Mouse (Mus musculus) CH12F3 (cell line): ENCODE results near the gene Iqcj.

Source experiments
- in situ Hi-C: fragments of 300-500 bp; cut with MboI; formaldehyde crosslinking; loops from 2 replicates; pipeline ENCODE4 v1.14.3; 2020; ENCODE audit warnings: low sequenced_read_pairs

The Iqcj gene

GRCm38 (mm10) chr3:67892026-67892705 is at the start of gene Iqcj, which contains the start of gene Iqschfp:
TSS of gene Iqcj (plus strand) at chr3:67892220.
TSS of gene Iqschfp (plus strand) at chr3:67892232.
- in situ Hi-C loops = no loop called here

GRCm38 (mm10) chr3:67852397-67852796 is 39.6 kb upstream of the Iqcj start:
- in situ Hi-C loops = no loop called here

- in situ Hi-C loops = no loop called here
These were observed 30.5 kb upstream of the Iqcj start for GRCm38 (mm10) chr3:67861524-67861923.

DNA sequence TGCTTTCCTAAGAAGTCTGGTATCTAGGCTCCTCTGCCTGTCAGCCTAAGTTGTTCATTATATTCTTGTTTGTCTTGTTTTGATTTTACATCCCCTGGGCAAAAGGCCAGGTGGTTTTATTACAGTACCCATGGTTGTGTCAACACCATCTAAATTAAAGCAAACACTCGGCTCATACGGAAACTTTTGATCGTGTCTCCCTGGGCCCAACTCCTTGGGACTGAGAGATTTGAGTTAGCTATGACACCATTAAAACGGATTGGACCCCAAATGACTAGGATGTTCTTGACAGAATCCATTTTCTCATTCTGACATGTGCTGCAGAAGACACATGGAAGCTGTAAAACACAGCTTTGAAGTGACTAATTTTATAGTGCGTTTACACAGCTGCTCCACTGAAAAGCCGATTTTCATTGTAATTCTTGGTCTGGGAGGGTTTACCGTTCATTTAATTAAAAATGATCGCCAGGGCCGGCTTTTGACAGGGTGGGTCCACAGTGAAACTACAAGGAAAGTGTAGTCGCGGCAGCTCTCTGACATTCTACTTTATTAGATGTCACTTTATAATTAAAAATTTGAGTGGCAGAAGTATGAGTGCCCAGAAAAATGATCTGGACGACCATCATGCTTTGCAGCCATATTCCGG is 24.5 kb upstream of the Iqcj start:
- in situ Hi-C loops = no loop called here

DNA sequence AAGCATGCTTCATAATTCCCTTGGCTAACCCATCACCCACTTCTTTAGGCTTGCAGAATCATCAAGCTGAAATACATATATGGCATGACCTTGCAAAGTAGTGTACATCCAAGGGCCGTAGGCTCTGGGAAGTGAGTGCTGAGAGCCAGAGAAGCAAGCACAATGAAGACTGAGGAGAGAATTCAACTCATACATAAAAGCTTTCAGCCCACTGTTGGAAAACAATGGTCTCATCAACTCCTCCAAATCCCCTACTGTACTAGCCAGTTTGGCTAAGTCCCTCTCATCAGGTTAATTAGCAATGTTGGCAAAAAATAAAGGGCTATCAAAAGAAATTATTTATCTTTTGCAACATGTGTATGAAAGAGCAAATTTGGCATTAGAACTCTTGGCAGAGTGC is 22.6 kb upstream of the Iqcj start:
- in situ Hi-C loops = no loop called here

GRCm38 (mm10) chr3:67877253-67877652 is 14.8 kb upstream of the Iqcj start:
- in situ Hi-C loops = no loop called here

DNA sequence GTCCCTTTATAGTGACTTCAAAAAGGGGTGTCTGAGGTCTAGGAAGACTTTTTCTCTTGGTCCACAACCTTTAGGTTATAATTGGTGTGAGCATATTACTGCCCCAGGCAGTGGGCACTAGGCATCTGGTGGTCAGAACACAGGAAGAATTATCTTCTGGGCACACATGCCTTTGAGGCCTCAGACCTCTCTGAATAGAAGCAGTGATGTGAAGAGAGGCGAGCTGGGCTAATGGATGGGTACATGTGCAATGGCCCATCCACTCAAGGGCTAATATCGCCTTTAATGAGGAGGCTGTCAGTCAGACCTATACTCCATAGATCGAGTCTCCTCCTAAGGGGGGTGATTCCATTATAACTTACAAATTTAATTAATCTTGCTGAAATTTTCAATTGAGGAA is 7.7 kb upstream of the Iqcj start:
- in situ Hi-C loops = no loop called here

- in situ Hi-C loops = no loop called here
These were observed 5.8 kb upstream of the Iqcj start for GRCm38 (mm10) chr3:67886176-67886575.

DNA sequence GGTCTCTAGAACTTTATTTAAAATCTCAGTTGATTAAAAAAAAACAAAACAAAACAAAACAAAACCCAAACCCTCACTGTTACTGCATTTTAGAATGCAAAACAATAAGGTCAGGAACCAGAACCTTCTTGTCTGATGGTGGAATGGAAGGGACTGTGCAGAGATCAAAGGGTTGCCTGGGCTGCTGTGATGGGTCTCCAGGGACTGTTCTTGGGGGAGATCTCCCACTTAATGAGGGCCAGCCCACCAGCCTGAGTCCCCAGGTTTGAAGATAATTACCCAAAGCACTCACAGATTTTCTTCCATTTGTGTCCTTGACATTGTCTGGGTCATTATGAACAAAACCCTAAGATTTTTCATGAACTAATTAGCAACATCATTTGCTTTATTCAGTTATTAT is 4.8 kb upstream of the Iqcj start:
- in situ Hi-C loops = no loop called here

DNA sequence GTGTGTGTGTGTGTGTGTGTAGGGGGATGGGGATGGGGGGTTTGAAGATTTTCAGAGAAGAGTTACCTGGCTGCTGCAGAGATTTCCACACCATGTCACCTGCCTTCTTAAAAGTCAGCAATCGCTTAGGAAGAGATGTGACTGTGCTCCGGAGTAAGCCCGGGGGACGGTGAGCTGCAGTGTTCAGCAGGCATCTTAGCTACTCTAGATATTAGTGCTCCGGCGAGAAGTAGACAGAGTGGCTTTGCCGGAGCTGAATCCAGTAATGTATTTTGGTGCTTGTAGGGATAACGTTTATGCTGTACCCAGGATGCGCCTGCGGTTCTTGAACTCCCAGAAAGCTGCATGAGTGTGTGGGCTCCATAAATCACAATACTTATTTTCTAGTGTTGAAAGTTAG is 748 bp downstream of the Iqcj start:
- in situ Hi-C loops = no loop called here

GRCm38 (mm10) chr3:67902517-67902916 is 10.5 kb downstream of the Iqcj start:
- in situ Hi-C loops = no loop called here

DNA sequence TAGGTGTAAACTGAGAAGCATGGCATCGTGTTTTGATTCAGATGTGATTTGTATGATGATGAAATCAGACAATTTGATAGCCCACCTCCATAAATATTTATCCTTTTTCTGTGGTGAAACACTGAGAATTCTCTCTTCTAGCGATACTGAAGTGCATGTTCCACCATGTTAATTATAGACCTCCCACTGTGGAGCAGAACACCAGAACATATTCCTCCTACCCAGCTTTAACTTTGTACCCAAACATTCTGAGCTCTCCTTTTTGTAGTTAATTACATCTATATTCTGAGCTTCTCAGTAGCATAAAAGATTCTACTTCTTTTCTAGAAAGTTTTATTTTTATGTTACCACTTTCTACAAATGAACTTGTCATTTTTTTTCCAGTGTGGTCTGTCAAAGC is 16.6 kb downstream of the Iqcj start:
- in situ Hi-C loops = no loop called here

- in situ Hi-C loops = no loop called here
These were observed 26.1 kb downstream of the Iqcj start for GRCm38 (mm10) chr3:67918098-67918497.

- in situ Hi-C loops = no loop called here
These were observed 26.7 kb downstream of the Iqcj start for GRCm38 (mm10) chr3:67918634-67919259.

DNA sequence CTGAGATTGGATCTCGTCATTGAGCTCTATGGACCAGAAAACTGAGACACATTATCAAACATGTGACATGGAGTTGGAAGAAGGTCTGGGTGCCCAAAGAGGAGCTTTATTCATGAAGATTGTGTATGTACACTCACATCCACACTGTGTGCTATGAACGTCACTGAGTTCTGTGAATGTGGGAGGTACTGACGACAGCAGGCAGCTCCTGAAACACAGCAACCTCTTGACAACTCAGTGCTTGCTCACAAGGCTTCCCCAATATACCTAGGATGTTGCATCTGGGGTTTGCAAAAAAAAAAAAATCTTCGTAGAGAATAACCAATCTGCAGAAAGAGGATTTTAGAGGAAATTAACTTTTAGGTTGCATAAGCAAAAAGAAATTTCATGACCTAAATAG is 31.1 kb downstream of the Iqcj start:
- in situ Hi-C loops = no loop called here

- in situ Hi-C loops = no loop called here
These were observed 33.4 kb downstream of the Iqcj start for GRCm38 (mm10) chr3:67925453-67925852.

- in situ Hi-C loops = no loop called here
These were observed 38.6 kb downstream of the Iqcj start for GRCm38 (mm10) chr3:67930424-67931133.

DNA sequence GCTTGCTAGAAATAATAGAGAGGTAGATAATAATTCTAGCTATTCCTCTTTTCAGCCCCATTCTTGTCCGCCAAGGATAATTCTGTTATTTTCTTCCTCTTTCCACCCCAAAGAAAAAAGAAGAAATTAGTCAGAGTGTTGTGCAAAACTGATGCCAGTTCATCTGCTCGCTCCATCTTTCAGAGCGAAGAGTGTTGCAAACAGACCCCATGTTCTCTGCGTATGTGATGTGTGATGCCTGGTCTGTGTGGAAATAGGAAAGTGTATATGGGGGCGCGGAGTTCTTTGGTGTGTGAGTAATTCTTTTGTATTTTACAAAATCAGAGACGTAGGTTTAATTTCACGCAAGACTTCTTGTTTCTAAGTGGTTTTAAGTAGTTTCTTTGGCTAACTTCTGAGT is 39.2 kb downstream of the Iqcj start:
- in situ Hi-C loops = no loop called here

DNA sequence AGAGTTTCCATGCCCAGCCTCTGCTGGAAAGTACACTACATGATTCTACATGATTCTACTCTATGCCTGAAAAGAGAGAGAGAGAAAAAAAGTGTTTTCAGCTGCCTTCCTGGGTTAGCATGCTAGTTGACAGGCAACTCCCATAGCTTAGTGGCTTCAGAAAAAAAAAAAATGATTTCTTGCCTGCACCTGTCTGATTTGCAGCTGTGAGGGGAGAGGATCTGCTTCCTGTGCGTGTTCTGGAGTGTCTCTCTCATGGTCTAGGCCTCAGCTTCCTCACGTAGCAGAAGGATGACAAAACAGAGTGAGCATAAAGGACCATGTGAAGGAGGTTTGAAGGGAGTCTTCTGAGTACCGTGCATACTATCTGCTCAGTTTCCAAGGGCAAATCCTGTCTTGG is 39.9 kb downstream of the Iqcj start:
- in situ Hi-C loops = no loop called here

- in situ Hi-C loops = no loop called here
These were observed 43.8 kb downstream of the Iqcj start for GRCm38 (mm10) chr3:67935829-67936228.

DNA sequence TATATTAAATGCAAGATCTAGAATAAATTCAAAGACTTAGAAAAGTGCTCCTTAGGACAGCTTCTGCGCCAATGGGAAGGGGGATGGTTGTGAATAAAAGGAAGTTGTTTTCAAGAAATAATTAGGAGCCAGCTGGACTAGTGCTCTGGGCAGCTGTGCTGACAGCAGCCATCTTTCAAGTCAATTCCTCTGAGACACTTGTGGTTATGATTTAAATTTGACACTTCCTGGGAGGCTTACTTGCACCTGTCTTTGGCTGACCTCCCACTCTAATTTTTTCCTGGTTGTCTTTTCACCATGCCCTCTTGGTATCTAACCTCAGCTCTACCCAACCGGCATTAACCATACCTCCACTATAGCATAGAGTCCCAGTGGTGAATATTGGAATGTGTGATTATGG is 55.0 kb downstream of the Iqcj start:
- in situ Hi-C loops = no loop called here

DNA sequence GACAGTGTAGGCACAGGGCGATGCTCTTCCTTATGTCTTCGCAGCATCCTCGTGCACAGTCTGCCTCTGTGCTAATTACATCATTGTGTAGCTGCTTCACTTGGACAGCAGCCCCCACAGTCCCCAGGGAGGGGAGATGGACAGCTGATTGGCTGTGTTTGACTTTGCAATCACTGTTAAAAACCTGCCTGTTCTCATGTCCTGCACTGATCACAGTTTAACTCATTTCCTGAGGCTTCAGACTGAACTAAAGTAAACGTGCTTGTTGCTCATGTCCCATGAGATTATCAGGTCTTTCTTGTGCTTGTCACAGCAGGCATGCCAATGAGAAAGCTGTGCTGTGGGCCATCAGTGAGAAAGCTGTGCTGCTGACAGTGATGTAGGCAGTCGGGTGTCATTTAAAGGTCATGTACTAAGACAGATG is 60.5 kb downstream of the Iqcj start:
- in situ Hi-C loops = no loop called here
